Mouse (Mus musculus): ENCODE data around the gene Akr1d1.

DNA sequence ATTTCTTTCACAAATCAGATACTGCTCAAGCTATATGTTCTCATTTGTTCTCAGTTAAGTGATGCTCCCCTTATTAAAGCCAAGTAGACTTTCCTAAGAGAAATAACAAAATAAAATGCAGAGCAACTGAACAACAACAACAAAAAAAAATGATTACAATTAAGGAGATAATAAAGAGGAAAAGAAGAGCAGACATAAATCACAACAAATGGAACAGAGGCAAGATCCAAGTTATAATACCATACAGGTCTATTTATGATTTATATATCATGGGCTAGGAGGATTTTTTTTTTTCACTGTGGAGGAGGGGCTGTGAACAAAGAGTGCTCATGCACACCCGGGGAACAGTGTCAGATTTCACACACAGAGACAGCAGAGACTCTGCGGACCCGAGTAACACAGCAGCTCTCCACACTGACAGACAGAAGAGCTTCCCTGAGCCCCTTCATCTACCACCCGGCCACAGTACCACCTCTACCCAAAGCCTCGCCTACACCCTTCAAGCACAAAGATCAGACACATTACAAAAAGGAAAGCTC, 63.6 kb downstream of the Akr1d1 start:
- TF ChIP-seq CTCF (IDR thresholded peaks at IDR 0.05; ENCODE audit: control insufficient read depth, insufficient read depth, low read length) (no peak), POLR2A (IDR thresholded peaks at IDR 0.05; ENCODE audit: borderline replicate concordance, control insufficient read depth, low read depth, low read length) (no peak)

Data from bone marrow, adult 2 months (tissue).